Mouse (Mus musculus) ES-Bruce4 (cell line): ENCODE measurements around the gene Slc8b1. TPM values are rescaled to one million over a fixed set of nuclear protein-coding genes. Genes with fewer than 3 reads are reported as not detected.

ENCODE experiments used
- H3K27ac ChIP-seq: 2 replicates; pipeline ENCODE4 v1.5.1; 2012; ENCODE audit warnings: low read length, inconsistent platforms; ENCODE audit not compliant: insufficient read depth
- H3K27me3 ChIP-seq: 2 replicates; pipeline ENCODE4 v1.6.1; 2012; ENCODE audit warnings: mild to moderate bottlenecking, low read length, inconsistent platforms; ENCODE audit not compliant: control insufficient read depth, poor library complexity, insufficient read depth, severe bottlenecking
- H3K36me3 ChIP-seq: 2 replicates; pipeline ENCODE4 v1.6.1; 2012; ENCODE audit warnings: inconsistent platforms, mild to moderate bottlenecking, low read length, moderate library complexity; ENCODE audit not compliant: control insufficient read depth, poor library complexity, insufficient read depth, severe bottlenecking
- H3K4me1 ChIP-seq: one replicate; pipeline ENCODE4 v1.8.1; 2011; ENCODE audit warnings: low read length; ENCODE audit not compliant: control insufficient read depth, insufficient read depth
- H3K4me3 ChIP-seq: 2 replicates; pipeline ENCODE4 v1.5.1; 2011; ENCODE audit warnings: low read depth, mild to moderate bottlenecking, low read length
- H3K9ac ChIP-seq: 2 replicates; pipeline ENCODE4 v1.6.1; 2012; ENCODE audit warnings: low read depth, mild to moderate bottlenecking, inconsistent platforms; ENCODE audit not compliant: poor library complexity, severe bottlenecking
- H3K9me3 ChIP-seq: replicated peaks from 2 replicates; pipeline ENCODE4 v1.6.1; 2012; ENCODE audit warnings: mild to moderate bottlenecking, low read length, inconsistent platforms; ENCODE audit not compliant: control insufficient read depth, poor library complexity, insufficient read depth, severe bottlenecking
- CTCF ChIP-seq: IDR thresholded peaks from one replicate; pipeline ENCODE4 v1.8.1; 2011; ENCODE audit warnings: low read depth, low read length
- EP300 ChIP-seq: IDR thresholded peaks from 2 replicates; pipeline ENCODE4 v1.6.1; 2011; ENCODE audit warnings: low read depth, low read length; ENCODE audit not compliant: insufficient read depth
- POLR2A ChIP-seq: IDR thresholded peaks from one replicate; pipeline ENCODE4 v1.8.1; 2011; ENCODE audit warnings: low read length; ENCODE audit not compliant: insufficient read depth
- polyA plus RNA-seq: library from polyadenylated mRNA; stranded (reverse); fragments of >200 nt; gene quantifications from 2 replicates; pipeline ENCODE4 v1.2.4, GENCODE M21; 2011; ENCODE audit warnings: low read depth; ENCODE audit not compliant: missing spikeins, insufficient read depth, insufficient read length

Gene Slc8b1
- polyA plus RNA-seq, 1 experiment = 19.1 TPM

DNA sequence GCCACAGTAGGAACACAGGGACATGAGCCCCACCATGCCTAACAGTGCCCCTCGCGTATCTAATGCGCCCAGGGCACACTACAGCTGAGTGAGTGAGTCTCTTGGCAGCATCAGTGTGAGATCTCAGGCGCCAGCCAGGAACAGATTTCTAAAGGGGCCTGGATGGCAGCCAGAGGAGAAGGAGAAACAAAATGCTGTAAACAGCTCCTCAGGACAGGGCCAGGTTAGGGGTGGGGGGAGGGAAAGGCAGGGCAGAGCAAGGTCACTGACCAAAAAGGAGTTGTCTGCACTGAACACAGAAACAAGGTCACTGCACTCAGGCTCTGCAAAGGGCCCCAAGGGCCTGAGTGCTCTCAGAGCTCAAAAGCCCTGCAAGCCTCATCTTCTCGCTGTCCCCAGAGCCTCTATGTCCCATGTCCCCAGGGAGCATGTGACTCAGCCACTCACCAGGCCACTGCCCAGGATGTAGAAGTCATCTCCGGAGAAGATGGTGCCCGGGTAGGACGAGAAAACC, 20.2 kb upstream of the Slc8b1 start:
- no peaks in the 10 kb centered on the region for H3K9me3 ChIP-seq
- TF ChIP-seq CTCF = no peak
- TF ChIP-seq EP300 = peak; percentile 77
- no peaks in the 10 kb centered on the region for H3K36me3 ChIP-seq

DNA sequence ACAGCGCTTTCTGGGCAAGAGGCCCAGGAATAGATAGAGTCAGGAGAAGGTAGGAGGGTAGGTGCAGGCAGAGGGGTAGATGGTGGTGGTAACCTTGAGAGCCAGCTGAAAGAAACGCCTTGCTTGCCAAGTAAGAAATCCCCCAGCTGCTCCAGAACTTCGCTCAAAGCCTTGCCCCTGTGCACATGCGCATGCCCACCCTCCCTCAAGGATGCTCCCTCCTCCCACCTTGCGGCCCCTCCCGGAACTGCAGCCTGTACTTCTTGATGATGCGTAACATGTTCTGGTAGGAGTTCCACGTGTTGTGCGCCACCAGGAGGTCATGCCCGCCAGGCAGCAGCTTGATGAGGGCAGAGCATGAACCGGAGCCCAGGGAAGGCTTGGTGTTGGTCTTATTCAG, 18.5 kb upstream of the Slc8b1 start:
- no peak overlapping the region for H3K27ac ChIP-seq
- no peak overlapping the region for H3K9ac ChIP-seq
- TF ChIP-seq CTCF (peak; percentile 89), EP300 (no peak)
- H3K4me1 ChIP-seq = peaks cover 6% of the 10 kb centered on the region
- H3K36me3 ChIP-seq = no peaks in the 10 kb centered on the region
- H3K9me3 ChIP-seq = no peaks in the 10 kb centered on the region
- no peaks in the 10 kb centered on the region for H3K27me3 ChIP-seq
- H3K4me3 ChIP-seq = peak overlapping the region; percentile 45

More for the DNA sequence above, 20.2 kb upstream of the Slc8b1 start:
- no peaks in the 10 kb centered on the region for H3K27me3 ChIP-seq
- no peak overlapping the region for H3K9ac ChIP-seq
- H3K4me3 ChIP-seq = peak overlapping the region; percentile 14; the same call in 1 of the 2 replicates
- peaks cover 6% of the 10 kb centered on the region for H3K4me1 ChIP-seq
- H3K27ac ChIP-seq = peak overlapping the region; percentile 34; the same call in 1 of the 2 replicates

DNA sequence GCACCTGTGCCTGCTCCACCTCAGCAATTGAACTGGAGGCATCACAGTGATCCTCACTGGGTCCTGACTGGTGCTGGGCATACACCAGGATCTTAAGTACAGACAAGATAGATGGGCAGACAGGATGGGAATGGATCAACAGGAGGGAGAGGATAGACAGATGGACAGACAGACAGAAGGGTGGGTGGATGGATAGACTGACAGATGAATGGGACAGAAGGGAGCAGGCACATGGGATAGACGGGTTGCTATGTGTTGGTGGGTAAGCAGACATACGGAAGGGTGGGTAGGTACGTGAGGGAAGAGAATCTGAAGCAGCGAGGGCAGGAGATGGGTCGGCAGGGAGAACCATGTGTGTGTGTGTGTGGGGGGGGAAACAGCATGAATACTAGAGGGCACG, 17.5 kb upstream of the Slc8b1 start:
- Histone ChIP-seq H3K9ac (no peak overlapping the region), H3K9me3 (no peaks in the 10 kb centered on the region), H3K4me1 (peaks cover 6% of the 10 kb centered on the region), H3K27me3 (no peaks in the 10 kb centered on the region), H3K27ac (no peak overlapping the region), H3K4me3 (no peak overlapping the region), H3K36me3 (no peaks in the 10 kb centered on the region; the same call in 1 of the 2 replicates)
- no peak for TF ChIP-seq EP300
- no peak for TF ChIP-seq CTCF
- no peak for TF ChIP-seq POLR2A

DNA sequence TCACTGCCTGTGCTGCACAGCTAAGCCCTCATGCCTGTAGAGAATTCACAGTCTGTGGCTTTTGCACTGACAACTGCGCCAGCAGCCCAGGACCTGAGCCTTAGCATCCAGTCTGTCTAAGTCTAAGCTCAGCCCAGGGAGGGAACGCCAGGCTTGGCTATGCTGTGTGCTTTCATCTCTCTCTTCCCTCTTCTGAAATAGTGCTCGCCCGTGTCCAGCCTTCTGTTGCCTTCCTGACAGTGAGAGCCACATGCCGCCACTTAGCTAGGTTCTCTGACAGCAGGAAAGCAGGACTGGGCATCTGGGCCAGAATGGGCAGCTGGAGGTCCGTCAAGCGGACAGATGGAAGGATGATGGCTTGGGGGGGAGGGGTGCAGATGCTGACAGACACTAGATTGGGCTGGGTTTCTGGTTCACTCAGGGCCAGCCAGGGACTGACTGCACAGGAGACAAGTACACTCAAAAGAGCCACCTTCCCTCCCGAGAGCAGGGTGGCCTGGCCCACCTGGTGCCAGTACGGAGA, 17.0 kb upstream of the Slc8b1 start:
- TF ChIP-seq EP300 (no peak), CTCF (no peak), POLR2A (no peak)
- no peaks in the 10 kb centered on the region; the same call in 1 of the 2 replicates for H3K36me3 ChIP-seq

DNA sequence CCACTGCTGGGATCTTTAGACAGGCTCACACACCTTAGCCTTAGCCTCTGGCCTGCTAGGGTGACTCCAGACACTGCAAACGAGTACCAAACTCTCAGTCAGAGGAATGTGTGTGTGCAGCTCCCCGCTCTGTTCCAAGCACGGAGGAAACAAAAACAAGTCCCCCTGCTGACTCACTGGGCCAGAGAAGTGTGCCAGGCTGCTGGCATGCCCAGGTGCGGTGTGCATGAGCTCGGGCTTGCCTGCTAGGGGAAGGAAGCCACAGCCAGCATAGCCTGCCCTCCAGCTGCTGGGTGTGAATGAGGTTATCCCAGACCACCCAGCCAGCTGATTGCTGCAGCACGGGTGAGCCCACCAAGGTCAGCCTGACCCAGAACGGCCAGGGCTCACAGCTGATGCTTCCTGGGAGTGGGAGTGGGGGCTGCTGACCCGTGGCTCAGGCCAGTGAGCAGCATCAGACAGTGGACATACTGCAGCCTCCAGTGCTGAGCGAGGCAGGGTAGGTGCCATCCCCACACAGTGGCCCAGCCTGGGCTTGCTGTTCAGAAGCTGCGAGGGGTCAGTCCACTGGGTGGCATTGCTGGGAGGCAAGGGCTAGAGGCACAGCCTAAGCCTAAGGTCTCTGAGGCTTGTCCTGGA, 15.8 kb upstream of the Slc8b1 start:
- no peak overlapping the region for H3K27ac ChIP-seq
- no peak overlapping the region for H3K9ac ChIP-seq

More for the DNA sequence above, 17.0 kb upstream of the Slc8b1 start:
- no peak overlapping the region for H3K4me3 ChIP-seq
- no peak overlapping the region for H3K27ac ChIP-seq
- no peaks in the 10 kb centered on the region for H3K9me3 ChIP-seq
- H3K9ac ChIP-seq = no peak overlapping the region
- H3K27me3 ChIP-seq = no peaks in the 10 kb centered on the region
- H3K4me1 ChIP-seq = peaks cover 6% of the 10 kb centered on the region

DNA sequence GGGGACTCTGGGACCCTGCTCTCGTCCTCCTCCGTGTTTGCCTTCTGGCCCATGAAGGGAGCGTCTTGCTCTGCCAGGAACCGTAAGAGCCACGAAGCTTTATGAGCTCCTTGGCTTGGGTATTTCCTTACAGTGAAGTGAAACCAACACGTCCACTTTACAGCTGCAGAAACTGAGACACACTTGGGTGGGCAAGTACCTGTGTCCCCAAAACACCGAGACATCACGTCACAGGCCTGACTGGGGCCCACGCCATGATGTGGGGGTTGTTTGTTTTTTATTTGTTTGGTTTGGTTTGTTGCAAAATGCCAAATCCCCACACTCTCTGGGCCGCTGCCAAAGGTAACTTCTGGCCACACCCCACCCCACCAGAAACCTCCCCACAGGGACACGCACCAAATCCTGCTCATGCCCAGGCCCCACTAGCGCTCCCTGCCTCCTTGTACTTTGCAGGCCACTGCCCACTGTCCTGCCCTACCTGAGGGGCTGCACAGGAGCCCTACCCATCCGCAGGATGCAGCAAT, 15.2 kb upstream of the Slc8b1 start:
- H3K9ac ChIP-seq = no peak overlapping the region
- H3K4me1 ChIP-seq = peaks cover 6% of the 10 kb centered on the region
- no peak overlapping the region for H3K27ac ChIP-seq
- H3K4me3 ChIP-seq = no peak overlapping the region
- TF ChIP-seq CTCF (no peak), EP300 (no peak), POLR2A (no peak)
- H3K36me3 ChIP-seq = no peaks in the 10 kb centered on the region; the same call in 1 of the 2 replicates
- H3K27me3 ChIP-seq = no peaks in the 10 kb centered on the region
- H3K9me3 ChIP-seq = no peaks in the 10 kb centered on the region

More for the DNA sequence above, 15.8 kb upstream of the Slc8b1 start:
- Histone ChIP-seq H3K4me1 (peaks cover 6% of the 10 kb centered on the region), H3K9me3 (no peaks in the 10 kb centered on the region), H3K27me3 (no peaks in the 10 kb centered on the region), H3K4me3 (no peak overlapping the region), H3K36me3 (no peaks in the 10 kb centered on the region; the same call in 1 of the 2 replicates)
- TF ChIP-seq EP300 (no peak), CTCF (no peak), POLR2A (no peak)
